Mouse (Mus musculus): ENCODE measurements around the gene Syngr1.
A peak's percentile ranks its signal among the peaks of the same experiment; 100 is the strongest.

Gene Syngr1

DNA sequence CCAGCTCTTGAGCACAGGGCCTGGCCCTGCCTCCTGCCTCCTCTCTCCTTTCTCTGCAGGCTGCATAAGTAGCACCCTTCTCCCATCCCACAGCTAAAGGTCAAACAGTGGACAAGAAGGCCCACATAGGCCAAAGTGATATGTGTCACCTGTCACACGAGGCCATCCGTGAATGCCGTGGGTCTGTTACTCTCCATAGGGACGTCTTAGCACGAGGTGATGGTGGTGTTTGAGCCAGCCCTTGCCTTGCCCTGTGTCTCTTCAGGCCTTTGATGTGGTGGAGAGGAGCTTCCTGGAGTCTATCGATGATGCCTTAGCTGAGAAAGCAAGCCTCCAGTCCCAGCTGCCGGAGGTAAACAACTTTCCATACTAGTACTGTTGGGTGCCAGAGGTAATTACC is 58.4 kb downstream of the Syngr1 start:
- no peak for DNase-seq

DNA sequence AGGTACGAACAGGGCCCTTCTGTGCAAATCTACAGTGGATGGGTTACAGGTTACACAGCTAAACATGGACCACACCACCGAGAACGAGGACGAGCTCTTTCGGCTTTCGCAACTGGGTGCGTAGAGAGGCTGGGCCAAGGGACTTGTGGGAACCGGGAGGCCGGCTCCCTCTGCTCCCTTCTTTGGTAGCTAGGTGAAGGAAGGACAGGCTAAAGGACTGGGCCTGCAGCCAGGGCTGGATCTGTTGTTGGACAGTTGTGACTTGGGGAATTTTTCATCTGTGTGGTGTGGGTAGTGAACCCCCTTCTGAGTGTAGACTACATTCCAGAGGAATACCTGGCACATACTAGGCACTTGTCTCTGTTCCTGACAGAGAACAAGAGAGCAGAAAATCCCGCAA is 61.5 kb downstream of the Syngr1 start:
- no peak for DNase-seq

- no peak for DNase-seq
Observed at GRCm38 (mm10) chr15:80153757-80154156, 62.6 kb downstream of the Syngr1 start.

DNA sequence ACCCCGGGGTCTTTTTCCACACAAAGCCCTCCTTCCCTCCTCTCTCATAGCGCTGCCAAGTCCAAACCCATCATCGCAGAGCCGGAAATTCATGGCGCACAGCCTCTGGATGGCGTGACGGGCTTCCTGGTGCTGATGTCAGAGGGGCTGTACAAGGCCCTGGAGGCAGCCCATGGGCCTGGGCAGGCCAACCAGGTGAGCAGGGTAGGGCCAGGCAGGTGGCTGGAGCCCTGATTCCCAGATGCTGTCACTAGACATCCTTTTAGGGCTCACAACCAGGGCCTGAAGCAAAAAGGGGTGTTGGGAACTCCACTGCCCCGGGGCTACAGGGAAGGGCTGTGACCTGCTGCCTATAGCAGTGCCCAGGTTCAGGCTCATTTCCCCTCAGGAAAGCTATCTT is 64.6 kb downstream of the Syngr1 start:
- no peak for DNase-seq

GRCm38 (mm10) chr15:80157197-80157943 is 66.2 kb downstream of the Syngr1 start:
- no peak for DNase-seq

GRCm38 (mm10) chr15:80158001-80158706 is 67.0 kb downstream of the Syngr1 start:
- no peak for DNase-seq

- DNase-seq = no peak
Observed at GRCm38 (mm10) chr15:80158707-80159090, 67.6 kb downstream of the Syngr1 start.

DNA sequence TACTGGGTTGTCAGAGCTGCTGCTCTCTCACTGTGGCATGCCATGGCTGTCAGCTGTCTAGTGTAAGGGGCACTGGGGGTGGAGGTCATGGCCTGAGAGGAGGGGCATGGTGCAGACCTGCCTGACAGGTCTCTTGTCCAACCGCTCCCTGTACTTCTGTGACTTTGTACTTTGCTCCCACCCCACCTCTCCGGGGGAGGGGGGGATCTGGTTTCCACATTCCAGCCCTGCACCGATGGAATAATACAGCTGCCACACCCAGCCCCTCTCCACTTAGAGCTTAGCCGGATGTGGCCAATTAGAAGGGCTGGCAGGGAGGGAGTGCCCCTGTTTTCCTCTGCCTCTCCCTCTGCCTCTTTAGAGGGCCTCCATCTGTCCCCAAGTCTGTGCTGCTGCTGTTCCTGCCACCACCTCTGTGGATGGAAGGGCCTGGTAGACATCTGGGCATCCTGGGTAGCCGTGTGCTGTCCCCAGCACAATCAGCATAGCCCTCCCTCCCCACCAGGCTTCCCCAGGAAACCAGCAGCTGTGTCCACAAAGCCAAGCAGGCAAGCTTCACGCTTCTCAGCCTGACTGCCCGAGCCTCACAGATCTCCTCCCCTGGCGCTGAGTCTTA is 68.3 kb downstream of the Syngr1 start:
- peak; percentile 76 for DNase-seq

DNA sequence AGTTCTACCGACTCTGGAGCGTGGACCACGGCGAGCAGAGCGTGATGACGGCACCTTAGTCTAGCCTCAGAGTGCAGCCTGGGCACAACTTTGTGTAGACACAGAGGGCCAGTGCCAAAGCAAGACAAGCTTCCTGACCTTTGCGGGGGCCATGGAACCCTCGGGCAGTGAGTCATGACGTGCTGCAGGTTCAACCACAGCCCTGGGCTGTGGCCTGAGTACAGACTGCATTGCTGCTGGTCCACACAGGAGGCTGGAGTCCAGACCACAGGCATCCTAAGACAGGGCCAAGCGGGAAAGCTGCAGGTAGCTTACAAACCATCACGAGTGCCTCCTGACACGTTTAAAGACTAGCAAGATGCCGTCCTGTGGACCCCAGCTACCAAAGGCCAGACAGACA is 69.1 kb downstream of the Syngr1 start:
- no peak for DNase-seq

DNA sequence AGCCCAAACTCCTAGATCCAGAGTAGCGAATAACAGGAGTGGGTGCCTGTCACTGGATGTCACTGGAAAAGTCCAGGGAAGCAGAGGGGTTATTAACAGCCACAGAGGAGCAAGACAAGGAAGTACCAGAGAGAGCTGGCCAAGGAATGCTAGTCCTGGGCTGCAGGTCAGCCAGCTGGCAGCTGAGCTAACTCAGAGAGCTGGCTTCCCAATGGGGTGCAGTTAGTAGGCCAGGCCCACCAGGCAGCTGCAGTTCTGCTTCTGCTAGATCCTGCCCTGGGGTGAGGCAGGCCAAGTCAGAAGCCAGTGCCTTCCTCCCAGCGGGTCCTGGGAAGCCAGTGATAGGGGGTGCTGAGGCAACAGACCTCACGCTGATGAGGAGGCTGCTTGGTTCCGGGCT is 69.6 kb downstream of the Syngr1 start:
- DNase-seq = no peak

DNA sequence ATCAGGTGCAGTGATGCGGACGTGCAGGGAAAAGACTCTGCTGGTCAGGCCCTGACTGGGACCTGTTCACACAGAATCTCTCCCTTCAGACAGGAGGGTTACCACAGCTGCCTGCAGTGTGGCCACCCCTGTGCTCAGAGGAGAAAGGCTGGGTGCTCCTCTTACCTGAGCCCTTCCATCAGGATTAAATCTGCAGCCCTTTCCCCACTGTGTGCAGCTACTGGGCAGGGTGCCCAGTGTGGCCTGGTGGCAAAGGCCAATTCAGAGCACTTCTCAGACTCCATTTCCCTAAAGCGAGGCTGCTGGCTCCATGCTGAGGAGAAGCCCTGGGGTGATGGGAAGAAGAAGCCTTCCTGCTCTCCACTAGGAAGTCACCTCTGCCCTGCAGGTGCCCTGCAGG is 70.1 kb downstream of the Syngr1 start:
- no peak for DNase-seq

GRCm38 (mm10) chr15:80162401-80162964 is 71.3 kb downstream of the Syngr1 start:
- DNase-seq = no peak

DNA sequence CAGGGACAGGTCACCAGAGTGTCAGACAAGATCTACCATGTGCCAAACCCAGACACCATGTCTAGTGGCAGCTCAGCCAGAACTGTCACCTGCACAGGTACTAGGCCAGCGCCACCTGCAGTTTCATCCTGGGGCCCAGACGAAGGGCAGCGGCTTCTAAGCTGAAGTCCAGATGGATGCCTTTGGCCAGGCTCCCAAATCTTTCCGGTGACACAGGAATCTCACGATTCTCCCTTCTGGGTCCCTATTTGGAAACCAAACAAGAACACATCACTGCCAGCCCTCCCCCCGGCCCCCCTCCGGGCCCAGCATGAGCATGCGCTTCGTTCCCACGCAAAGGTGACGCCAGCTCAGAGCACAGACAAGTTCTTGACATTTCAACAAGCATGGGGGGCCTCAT is 72.1 kb downstream of the Syngr1 start:
- DNase-seq = peak; percentile 39

DNA sequence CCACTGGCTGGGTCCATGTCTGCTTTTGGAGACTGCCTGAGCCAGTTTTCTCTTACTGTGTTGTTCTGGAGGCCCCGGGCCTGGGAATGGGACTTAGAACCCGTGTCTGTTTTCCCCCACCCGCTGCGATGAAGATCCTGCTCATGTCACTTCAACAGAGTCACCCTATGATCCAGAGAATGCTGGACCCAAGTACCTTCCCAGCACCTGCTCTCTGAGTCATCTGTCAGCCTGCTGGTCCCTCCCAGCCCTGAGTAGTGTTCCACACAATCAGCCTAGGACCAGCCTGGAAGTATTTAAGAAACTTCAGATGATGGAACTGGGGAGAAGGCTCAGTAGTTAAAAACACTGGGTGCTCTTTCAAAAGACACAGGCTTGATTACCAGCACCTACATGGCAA is 72.6 kb downstream of the Syngr1 start:
- DNase-seq = no peak

DNA sequence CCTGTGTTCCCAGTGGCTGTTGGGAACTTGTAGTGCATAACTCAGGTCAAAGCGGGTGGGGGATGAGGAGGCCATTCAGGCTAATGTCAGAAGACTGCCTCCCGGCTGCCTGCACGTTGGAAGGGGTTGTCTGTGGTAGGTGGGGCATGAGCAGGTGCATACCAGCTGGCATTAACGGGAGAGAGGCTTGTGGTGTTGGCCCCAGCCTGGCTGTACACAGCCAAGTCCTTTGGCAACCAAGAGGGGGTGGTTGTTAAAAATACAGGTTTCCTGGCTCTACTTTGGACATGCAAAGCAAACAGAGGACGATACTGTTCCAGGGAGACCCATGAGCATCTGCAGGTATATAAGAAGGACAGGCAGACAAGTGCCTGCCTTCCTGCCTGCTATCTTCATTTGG is 74.3 kb downstream of the Syngr1 start:
- DNase-seq = no peak
